Mouse (Mus musculus): ENCODE measurements around the gene Ubxn11.

GRCm38 (mm10) chr4:134156744-134157143, 54.4 kb downstream of the Ubxn11 start:
- TF ChIP-seq CTCF (IDR thresholded peaks at IDR 0.05; ENCODE audit: low read depth) (no peak), EP300 (IDR thresholded peaks at IDR 0.05; ENCODE audit: low read depth) (no peak)
